In the genomic region with DNA sequence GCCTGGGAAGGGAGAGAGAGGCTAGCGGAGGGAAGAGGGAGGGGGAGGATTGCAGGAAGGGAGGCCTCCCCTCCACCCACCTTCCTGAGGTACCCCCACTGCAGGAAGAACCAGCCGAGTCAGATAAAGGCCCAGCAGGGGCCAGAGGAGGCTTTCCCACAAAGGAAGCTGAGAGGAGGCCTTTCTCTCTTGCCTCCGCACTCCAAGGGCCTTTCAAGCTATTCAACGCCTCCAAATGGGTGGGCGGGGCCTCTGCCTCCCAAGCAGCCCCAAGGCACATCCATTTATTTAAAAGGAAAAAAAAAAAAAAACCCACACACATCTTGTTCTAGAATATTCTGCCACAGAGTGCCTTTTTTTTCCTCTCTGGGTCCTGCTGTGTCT, we compare ENCODE assay signal across 8 mouse cellular contexts.
DNase-seq lines count a peak whose midpoint lies in the region; ATAC-seq and TF ChIP-seq lines count a peak whose summit lies in the region.

No protein-coding gene starts in this region.

- no peak for TF ChIP-seq POLR2A in lung, adult 2 months (IDR thresholded peaks at IDR 0.05; ENCODE audit: borderline replicate concordance, extremely low read depth, low read depth, low read length)
- TF ChIP-seq POLR2A in bone marrow, adult 2 months (IDR thresholded peaks at IDR 0.05; ENCODE audit: borderline replicate concordance, control insufficient read depth, low read depth, low read length), result no peak

- ATAC-seq in lung, embryonic 15.5 days (ENCODE audit: borderline replicate concordance, extremely low read depth, low FRiP score, low TSS enrichment), result 0 out of 2 replicates have a peak, but pooled peaks have one; percentile 14
- ATAC-seq in heart, postnatal 0 days (ENCODE audit: insufficient read depth, low read depth), result no peak; the same call in 1 of the 2 replicates
- ATAC-seq in liver, embryonic 13.5 days (ENCODE audit: low read depth), result peak; percentile 25; the same call in 1 of the 2 replicates
- no peak; the same call in 1 of the 2 replicates for ATAC-seq in stomach, embryonic 16.5 days (ENCODE audit: insufficient read depth, low FRiP score)

- TF ChIP-seq CTCF in lung, adult 2 months (IDR thresholded peaks at IDR 0.05; ENCODE audit: insufficient read depth, low read length), result no peak
- no peak for TF ChIP-seq CTCF in bone marrow, adult 2 months (IDR thresholded peaks at IDR 0.05; ENCODE audit: control insufficient read depth, insufficient read depth, low read length)
- no peak for TF ChIP-seq CTCF in heart, postnatal 0 days (IDR thresholded peaks at IDR 0.05; ENCODE audit: low read depth)

- peaks cover 33% of the 10 kb centered on the region for H3K4me1 ChIP-seq in lung, embryonic 15.5 days
- H3K4me1 ChIP-seq in lung, adult 2 months (ENCODE audit: control insufficient read depth, insufficient read depth, low read length), result peaks cover 13% of the 10 kb centered on the region
- H3K4me1 ChIP-seq in bone marrow, adult 2 months (ENCODE audit: control insufficient read depth, insufficient read depth, low read length), result peaks cover 1% of the 10 kb centered on the region; the same call in 1 of the 2 replicates
- peaks cover 33% of the 10 kb centered on the region for H3K4me1 ChIP-seq in heart, postnatal 0 days (ENCODE audit: control insufficient read depth, insufficient read depth)
- H3K4me1 ChIP-seq in liver, embryonic 13.5 days (replicated peaks), result peaks cover 69% of the 10 kb centered on the region
- peaks cover 20% of the 10 kb centered on the region for H3K4me1 ChIP-seq in stomach, embryonic 16.5 days (ENCODE audit: control insufficient read depth, insufficient read depth, low read length)

- no peak for DNase-seq in lung, adult 2 months
- DNase-seq in heart, postnatal 0 days (ENCODE audit: low spot score), result peak; percentile 13
- peak; percentile 36 for DNase-seq in liver, embryonic 13.5 days
- DNase-seq in T-cell, adult 2 months (ENCODE audit: low spot score), result no peak
- no peak for DNase-seq in gastrocnemius, adult 18-20 months (ENCODE audit: low spot score)

- no peaks in the 10 kb centered on the region for H3K9me3 ChIP-seq in lung, embryonic 15.5 days
- H3K9me3 ChIP-seq in heart, postnatal 0 days (replicated peaks; ENCODE audit: control insufficient read depth, low read length), result no peaks in the 10 kb centered on the region
- peaks cover 4% of the 10 kb centered on the region; the same call in 1 of the 2 replicates for H3K9me3 ChIP-seq in liver, embryonic 13.5 days (replicated peaks)
- H3K9me3 ChIP-seq in stomach, embryonic 16.5 days (replicated peaks; ENCODE audit: control insufficient read depth, low read length), result 0 out of 2 replicates have a peak, but pooled peaks cover 3% of the 10 kb centered on the region

- H3K27me3 ChIP-seq in lung, embryonic 15.5 days, result no peaks in the 10 kb centered on the region
- no peaks in the 10 kb centered on the region; the same call in 1 of the 2 replicates for H3K27me3 ChIP-seq in heart, postnatal 0 days (ENCODE audit: control insufficient read depth, insufficient read depth, low read length)
- H3K27me3 ChIP-seq in liver, embryonic 13.5 days, result 0 out of 2 replicates have a peak, but pooled peaks cover 3% of the 10 kb centered on the region
- no peaks in the 10 kb centered on the region for H3K27me3 ChIP-seq in stomach, embryonic 16.5 days (ENCODE audit: control insufficient read depth, insufficient read depth, low read length)

- TF ChIP-seq EP300 in heart, postnatal 0 days (IDR thresholded peaks at IDR 0.05; ENCODE audit: low read depth), result no peak

- peak overlapping the region; percentile 66 for H3K27ac ChIP-seq in lung, embryonic 15.5 days
- H3K27ac ChIP-seq in bone marrow, adult 2 months (ENCODE audit: control insufficient read depth, insufficient read depth, low read depth, low read length, poor library complexity), result peak overlapping the region; percentile 8; the same call in 1 of the 2 replicates
- peak overlapping the region; percentile 9; the same call in 1 of the 2 replicates for H3K27ac ChIP-seq in heart, postnatal 0 days (ENCODE audit: low read depth)
- peak overlapping the region; percentile 80 for H3K27ac ChIP-seq in liver, embryonic 13.5 days
- H3K27ac ChIP-seq in stomach, embryonic 16.5 days (ENCODE audit: low read length), result peak overlapping the region; percentile 38

- 21% methylated on average over 5 of the region's 5 CpGs for WGBS in lung, embryonic 15.5 days
- 30% methylated on average over 5 of the region's 5 CpGs for WGBS in lung, adult 2 months
- WGBS in bone marrow, adult 2 months, result 17% methylated on average over 5 of the region's 5 CpGs
- 38% methylated on average over 5 of the region's 5 CpGs for WGBS in heart, postnatal 0 days
- WGBS in liver, embryonic 13.5 days (ENCODE audit: insufficient replicate concordance), result 5% methylated on average over 5 of the region's 5 CpGs
- 31% methylated on average over 5 of the region's 5 CpGs for WGBS in stomach, embryonic 16.5 days

- peak overlapping the region; percentile 37; the same call in 1 of the 2 replicates for H3K4me2 ChIP-seq in lung, embryonic 15.5 days
- H3K4me2 ChIP-seq in heart, postnatal 0 days (ENCODE audit: low read depth, low read length), result 0 out of 2 replicates have a peak overlapping the region, but pooled peaks have one; percentile 22
- H3K4me2 ChIP-seq in liver, embryonic 13.5 days, result peak overlapping the region; percentile 66
- H3K4me2 ChIP-seq in stomach, embryonic 16.5 days (ENCODE audit: low read depth, low read length), result peak overlapping the region; percentile 50

- H3K9ac ChIP-seq in lung, embryonic 15.5 days, result no peak overlapping the region
- H3K9ac ChIP-seq in heart, postnatal 0 days (replicated peaks; ENCODE audit: low read depth, low read length), result 0 out of 2 replicates have a peak overlapping the region, but pooled peaks have one; percentile 17
- H3K9ac ChIP-seq in liver, embryonic 13.5 days, result peak overlapping the region; percentile 20; the same call in 1 of the 2 replicates
- H3K9ac ChIP-seq in stomach, embryonic 16.5 days (ENCODE audit: low read length), result peak overlapping the region; percentile 36; the same call in 1 of the 2 replicates

- H3K36me3 ChIP-seq in lung, embryonic 15.5 days, result no peaks in the 10 kb centered on the region
- H3K36me3 ChIP-seq in heart, postnatal 0 days (replicated peaks; ENCODE audit: control insufficient read depth, insufficient read depth, low read length), result no peaks in the 10 kb centered on the region
- no peaks in the 10 kb centered on the region for H3K36me3 ChIP-seq in liver, embryonic 13.5 days
- no peaks in the 10 kb centered on the region for H3K36me3 ChIP-seq in stomach, embryonic 16.5 days (ENCODE audit: control insufficient read depth, insufficient read depth, low read length)

- no peak overlapping the region for H3K4me3 ChIP-seq in lung, embryonic 15.5 days
- no peak overlapping the region for H3K4me3 ChIP-seq in lung, adult 2 months (replicated peaks; ENCODE audit: extremely low read depth, low read depth, low read length)
- no peak overlapping the region for H3K4me3 ChIP-seq in bone marrow, adult 2 months (replicated peaks; ENCODE audit: control insufficient read depth, low read depth, low read length)
- no peak overlapping the region for H3K4me3 ChIP-seq in heart, postnatal 0 days (ENCODE audit: low read depth, low read length)
- no peak overlapping the region; the same call in 1 of the 2 replicates for H3K4me3 ChIP-seq in liver, embryonic 13.5 days (replicated peaks)
- no peak overlapping the region for H3K4me3 ChIP-seq in stomach, embryonic 16.5 days (replicated peaks; ENCODE audit: low read length)

Comparison
In these comparisons a context has a peak if more than half of its experiments do, and no peak if none do; other contexts are left out.
1. ATAC-seq: peak in lung, embryonic 15.5 days (single experiment) and liver, embryonic 13.5 days (single experiment); none in heart, postnatal 0 days (single experiment) and stomach, embryonic 16.5 days (single experiment).
2. H3K27ac ChIP-seq: peak in every context shown above with its lines; median percentile 80 in liver, embryonic 13.5 days; 66 in lung, embryonic 15.5 days; 38 in stomach, embryonic 16.5 days; 9 in heart, postnatal 0 days; 8 in bone marrow, adult 2 months.
3. DNase-seq: peak in heart, postnatal 0 days (single experiment) and liver, embryonic 13.5 days (single experiment); none in lung, adult 2 months (single experiment), T-cell, adult 2 months (single experiment) and gastrocnemius, adult 18-20 months (single experiment).
4. Peak in every context shown above with its lines, with median percentiles within 50 percentile points of each other: H3K4me2 ChIP-seq.